Mouse (Mus musculus) adrenal gland, adult 2 months (tissue): ENCODE measurements at regions not wholly inside any gene's neighbourhood (a gene's known extent, or its start where the extent isn't known, plus 50 kb on each side); places are given as distances from the start of the nearest gene placed in this dataset.

ENCODE experiments used
- DNase-seq: peaks from one replicate; pipeline ENCODE4 v3.0.0; 2021

DNA sequence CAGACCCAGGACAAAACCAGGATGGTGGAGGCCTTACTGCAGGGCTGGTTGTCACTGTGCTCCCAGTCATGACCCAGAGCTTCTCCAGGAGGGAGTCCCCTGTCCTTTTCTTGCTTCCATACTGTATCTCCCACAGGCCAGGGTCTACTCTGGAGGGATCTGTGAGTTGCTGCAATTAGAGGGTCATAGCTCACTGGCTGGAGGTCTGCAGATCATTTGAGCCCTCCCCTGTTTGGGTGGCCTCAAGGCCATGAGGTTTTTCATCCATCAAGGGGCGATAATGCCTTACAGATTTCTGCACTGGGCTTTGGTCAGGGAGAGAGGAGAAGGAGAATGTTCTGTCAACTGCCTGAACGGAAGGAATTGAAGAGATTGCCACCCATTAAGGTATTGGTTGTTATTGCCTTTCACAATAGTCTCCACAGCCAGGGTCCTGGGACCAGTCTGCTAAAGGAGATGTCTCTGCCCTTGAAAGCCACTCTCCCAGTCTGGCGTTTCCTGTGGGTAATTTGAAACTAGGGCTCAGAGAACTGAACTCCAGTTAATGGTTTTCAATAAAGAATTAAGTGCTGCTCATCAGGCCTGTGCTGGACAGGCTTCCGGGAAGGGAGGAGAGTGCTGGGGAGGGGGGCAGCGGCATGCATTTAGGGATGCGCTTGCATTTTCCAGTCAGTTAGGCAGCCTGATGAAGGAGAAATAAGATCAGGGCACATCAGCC, 147.4 kb downstream of the Dmrta2 start:
- no peak for DNase-seq

DNA sequence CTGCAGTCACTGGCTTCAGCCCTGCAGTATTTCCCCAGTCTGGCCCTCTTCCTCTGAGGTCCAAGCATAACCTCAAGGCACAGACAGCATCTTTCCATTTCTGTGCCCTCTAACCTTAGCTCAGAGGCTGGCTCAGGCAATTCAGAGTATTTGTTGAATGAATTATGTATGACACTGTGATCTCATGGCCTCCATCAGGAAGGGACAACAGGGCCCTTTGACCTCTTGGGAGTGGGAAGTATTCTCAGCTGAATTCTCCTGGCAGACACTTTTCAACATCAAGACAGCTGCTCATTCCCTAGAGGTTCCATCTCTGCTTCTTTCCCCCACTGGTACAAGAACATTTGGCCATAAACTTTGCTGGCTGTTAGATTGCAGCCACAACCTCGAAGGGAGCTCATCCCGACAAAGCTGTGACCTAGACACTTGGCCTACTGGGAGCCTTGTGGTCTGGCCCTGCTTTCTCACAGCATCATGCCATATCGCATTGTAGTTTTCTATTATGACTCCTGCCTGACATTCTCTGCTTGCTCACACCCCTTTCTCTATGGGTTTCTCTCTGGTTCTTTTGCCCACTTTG, 150.2 kb downstream of the Dmrta2 start:
- no peak for DNase-seq

DNA sequence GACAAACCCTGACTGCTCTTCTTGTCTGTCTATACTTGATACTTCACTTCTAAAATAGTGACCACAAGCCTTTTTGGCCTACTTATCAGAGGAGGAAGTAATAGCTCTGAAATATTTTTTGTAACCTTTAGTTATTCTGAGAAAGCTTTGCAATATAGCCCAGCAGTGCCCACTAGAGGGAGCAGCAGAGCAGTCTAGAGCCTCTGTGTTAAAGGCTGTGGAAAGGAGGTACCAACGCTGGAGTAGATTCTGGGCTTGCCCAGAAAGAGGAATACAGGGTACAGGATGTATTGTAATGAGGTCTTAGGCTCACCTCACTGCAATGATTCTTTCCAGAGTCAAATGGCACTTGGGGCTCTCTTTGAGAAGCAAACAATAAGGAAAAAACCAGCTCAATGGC, 151.1 kb downstream of the Dmrta2 start:
- DNase-seq: peak; percentile 34

DNA sequence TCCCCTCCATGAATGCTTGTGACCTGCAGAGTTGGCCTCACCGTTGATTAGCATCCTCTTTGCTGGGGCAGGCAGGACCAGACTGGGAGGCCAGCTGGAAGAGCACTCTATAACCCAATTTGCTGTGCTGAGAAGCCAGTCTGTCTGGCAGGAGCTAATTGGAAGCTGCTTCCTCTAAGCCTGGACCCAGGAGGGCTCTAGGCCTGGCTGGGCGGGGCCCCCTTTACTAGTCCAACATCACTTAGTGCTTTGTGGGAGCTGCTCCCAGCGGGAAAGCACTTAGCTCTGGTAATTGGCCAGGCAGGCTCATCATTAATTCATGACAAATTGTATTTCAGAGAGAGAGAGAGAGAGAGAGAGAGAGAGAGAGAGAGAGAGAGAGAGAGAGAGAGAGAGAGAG, 151.7 kb downstream of the Dmrta2 start:
- peak; percentile 21 for DNase-seq

DNA sequence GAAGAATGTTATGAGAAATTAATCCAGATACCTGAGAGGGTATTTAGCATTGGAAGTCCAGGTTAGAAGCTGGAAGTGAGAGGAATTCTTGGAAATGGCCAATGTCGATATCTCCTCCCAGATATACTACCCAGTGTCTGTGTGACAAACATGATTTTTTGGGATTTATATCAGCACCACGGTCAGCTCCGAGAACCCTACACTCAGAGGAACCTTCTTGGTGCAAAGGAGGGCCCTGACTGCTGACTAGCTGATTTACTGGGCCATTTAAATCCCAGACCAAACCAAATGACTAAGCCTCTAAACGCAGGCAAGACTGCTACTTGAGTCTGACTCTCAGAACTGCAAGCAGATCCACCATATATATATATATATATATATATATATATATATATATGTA, 154.2 kb downstream of the Dmrta2 start:
- no peak for DNase-seq

DNA sequence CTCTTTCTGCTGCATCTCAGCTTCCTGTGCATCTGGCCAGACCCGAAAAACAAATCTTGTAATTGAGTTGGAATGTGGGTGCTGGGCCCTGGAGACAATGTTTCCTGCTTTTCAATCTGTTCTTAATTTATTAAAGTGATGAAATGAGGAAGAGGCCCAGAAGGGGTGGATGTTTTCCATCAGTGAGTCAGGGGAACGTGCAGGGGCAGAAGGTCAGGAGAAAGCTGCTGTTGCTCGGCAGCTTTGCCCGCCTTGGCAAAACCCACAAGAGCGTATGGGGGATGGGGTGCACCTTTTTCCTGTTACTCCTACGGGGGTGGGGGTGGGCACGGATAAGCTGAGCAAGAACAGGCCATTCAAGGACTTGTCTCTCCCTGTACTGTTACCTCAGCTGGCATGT, 156.2 kb downstream of the Dmrta2 start:
- DNase-seq: peak; percentile 4

DNA sequence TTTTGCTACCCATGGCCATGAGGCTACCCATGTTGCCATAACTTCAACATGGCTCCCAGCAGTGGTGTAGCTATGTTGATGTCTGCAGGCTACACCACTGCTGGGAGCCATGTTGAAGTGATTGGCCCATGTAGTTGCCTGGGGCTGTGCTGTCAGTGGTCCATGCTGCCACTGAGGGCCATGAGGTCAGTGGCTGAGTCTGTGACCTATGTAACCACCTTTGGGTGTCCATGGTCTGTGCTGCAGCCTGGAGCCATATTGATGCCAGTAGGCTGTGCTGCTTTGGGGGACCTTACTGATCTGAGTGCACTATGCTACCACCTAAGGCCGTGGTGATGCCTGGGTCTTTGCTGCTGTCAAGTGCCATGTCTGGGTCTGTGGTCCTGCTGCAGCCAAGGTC, 167.4 kb downstream of the Dmrta2 start:
- DNase-seq: no peak

DNA sequence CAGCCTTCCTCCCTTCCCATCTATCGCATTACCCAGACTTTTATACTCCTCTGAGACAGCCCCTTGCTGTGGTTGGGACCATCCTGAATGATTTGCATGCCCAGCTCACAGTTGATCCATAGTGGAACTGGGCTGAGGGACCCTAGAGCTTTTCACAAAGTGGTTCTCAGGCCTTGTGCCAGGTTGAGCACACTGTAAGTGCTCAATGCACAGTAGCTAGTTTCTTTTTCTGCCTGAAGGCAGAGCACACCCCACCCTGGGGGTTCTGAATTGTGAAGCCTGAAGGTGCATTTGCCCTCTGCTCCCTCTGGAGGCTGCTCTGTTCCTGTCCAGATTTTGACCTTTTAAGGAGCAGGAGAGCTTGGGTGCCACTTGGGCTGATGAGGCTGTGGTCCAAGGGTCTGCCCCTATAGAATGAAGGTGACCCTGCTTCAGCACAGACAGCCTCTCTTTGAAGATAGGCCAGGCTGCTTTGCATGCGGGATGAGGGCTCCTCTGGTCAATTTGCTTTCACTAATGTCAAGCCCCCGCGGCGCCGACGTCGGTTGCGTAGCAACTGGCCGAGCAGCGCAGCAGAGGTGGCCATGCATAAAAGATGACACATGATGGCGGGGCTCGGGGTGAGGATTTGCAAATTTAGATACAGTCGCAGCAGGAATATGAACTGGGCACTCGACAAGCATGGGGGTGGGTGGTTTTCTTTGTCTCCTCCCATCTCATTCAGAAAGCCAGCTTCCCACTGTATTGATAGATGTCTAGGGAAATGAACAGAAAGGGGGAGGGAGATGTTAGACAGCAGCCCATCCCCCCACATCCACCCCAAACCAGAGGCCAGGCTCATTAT, 174.5 kb downstream of the Dmrta2 start:
- DNase-seq: no peak
